Mouse (Mus musculus) CH12.LX (cell line): ENCODE measurements around the gene Fgfr2. TPM values are rescaled to one million over a fixed set of nuclear protein-coding genes. Genes with fewer than 3 reads are reported as not detected.

ENCODE experiments used
- DNase-seq: peaks from one replicate; pipeline ENCODE4 v3.0.0-alpha.2; 2013; ENCODE audit errors: extremely low read depth
- H3K27ac ChIP-seq: 2 replicates; pipeline ENCODE4 v1.5.1; 2012; ENCODE audit warnings: low read depth, mild to moderate bottlenecking, control low read depth, moderate library complexity; ENCODE audit not compliant: insufficient read depth
- H3K27me3 ChIP-seq: replicated peaks from 2 replicates; pipeline ENCODE3; 2012; ENCODE audit warnings: inconsistent platforms
- H3K36me3 ChIP-seq, 2 experiments: replicated peaks in 1 of 2; 2 replicates each; pipeline versions ENCODE3 to v1.6.1; 2012; ENCODE audit warnings: inconsistent platforms in 1 of 2, low read length in 1 of 2, mild to moderate bottlenecking in 1 of 2, mixed read lengths in 1 of 2, moderate library complexity in 1 of 2; ENCODE audit not compliant: control insufficient read depth in 1 of 2, insufficient read depth in 1 of 2
- H3K4me1 ChIP-seq, 2 experiments: 2 replicates each; pipeline ENCODE4 v1.6.1; 2012; ENCODE audit warnings: inconsistent platforms in 1 of 2, moderate library complexity in 1 of 2; ENCODE audit not compliant: insufficient read depth in 2 of 2, control insufficient read depth in 1 of 2
- H3K4me2 ChIP-seq: 2 replicates; pipeline ENCODE4 v1.6.1; 2012; ENCODE audit warnings: low read depth, mild to moderate bottlenecking, control low read depth; ENCODE audit not compliant: poor library complexity, insufficient read depth, severe bottlenecking
- H3K4me3 ChIP-seq, 3 experiments: fragments of 150-350 bp in 1 of 3; sonication (generic) in 1 of 3; replicated peaks in 1 of 3; 2 replicates each; pipeline versions ENCODE3 to v1.5.1; 2011 to 2012; ENCODE audit warnings: low read depth in 2 of 3, low read length in 2 of 3, mild to moderate bottlenecking in 2 of 3, moderate library complexity in 2 of 3, control low read depth in 1 of 3, improper control_type of control experiment in 1 of 3, inconsistent platforms in 1 of 3, mixed read lengths in 1 of 3; ENCODE audit not compliant: poor library complexity in 1 of 3
- H3K79me2 ChIP-seq: replicated peaks from 2 replicates; pipeline ENCODE4 v1.6.1; 2012; ENCODE audit warnings: mild to moderate bottlenecking, moderate library complexity; ENCODE audit not compliant: control insufficient read depth, poor library complexity, insufficient read depth, severe bottlenecking; ENCODE audit errors: extremely low read depth
- H3K9ac ChIP-seq: 2 replicates; pipeline ENCODE4 v1.6.1; 2012; ENCODE audit warnings: low read depth, mild to moderate bottlenecking, control low read depth, moderate library complexity; ENCODE audit not compliant: insufficient read depth
- H3K9me3 ChIP-seq: replicated peaks from 2 replicates; pipeline ENCODE3; 2012; ENCODE audit warnings: low read length, inconsistent platforms, mixed read lengths
- BHLHE40 ChIP-seq: IDR thresholded peaks from 2 replicates; pipeline ENCODE4 v1.6.1; 2011; ENCODE audit warnings: mild to moderate bottlenecking, low read depth, low read length, improper control_type of control experiment
- CHD1 ChIP-seq: IDR thresholded peaks from 2 replicates; pipeline ENCODE4 v1.6.1; 2012; ENCODE audit warnings: low read depth, low read length, improper control_type of control experiment, inconsistent platforms
- CTCF ChIP-seq, 2 experiments: IDR thresholded peaks in 1 of 2; conservative IDR thresholded peaks in 1 of 2; 2 replicates each; pipeline ENCODE4 v1.5.1; 2011 to 2012; ENCODE audit warnings: low read depth in 2 of 2, low read length in 2 of 2, improper control_type of control experiment in 1 of 2, inconsistent platforms in 1 of 2, mild to moderate bottlenecking in 1 of 2, moderate library complexity in 1 of 2
- ETS1 ChIP-seq: conservative IDR thresholded peaks from 2 replicates; pipeline ENCODE4 v1.6.1; 2012; ENCODE audit warnings: low read depth, mild to moderate bottlenecking, inconsistent platforms, low read length, improper control_type of control experiment, moderate library complexity
- GABPA ChIP-seq: IDR thresholded peaks from 2 replicates; pipeline ENCODE4 v1.6.1; 2012; ENCODE audit warnings: low read depth, low read length, improper control_type of control experiment, inconsistent platforms; ENCODE audit not compliant: insufficient replicate concordance
- HCFC1 ChIP-seq: IDR thresholded peaks from 2 replicates; pipeline ENCODE4 v1.6.1; 2012; ENCODE audit warnings: low read depth, mild to moderate bottlenecking, inconsistent platforms, low read length, improper control_type of control experiment
- IRF4 ChIP-seq: IDR thresholded peaks from 2 replicates; pipeline ENCODE4 v1.6.1; 2014; ENCODE audit warnings: low read depth, mild to moderate bottlenecking, inconsistent platforms, low read length, improper control_type of control experiment
- JUN ChIP-seq: IDR thresholded peaks from 2 replicates; pipeline ENCODE4 v1.6.1; 2011; ENCODE audit warnings: low read depth, mild to moderate bottlenecking, low read length, improper control_type of control experiment, moderate library complexity; ENCODE audit not compliant: insufficient read depth
- MAX ChIP-seq: IDR thresholded peaks from 2 replicates; pipeline ENCODE4 v1.6.1; 2011; ENCODE audit warnings: low read length, improper control_type of control experiment
- MEF2A ChIP-seq: IDR thresholded peaks from 2 replicates; pipeline ENCODE4 v1.6.1; 2014; ENCODE audit warnings: low read depth, mild to moderate bottlenecking, inconsistent platforms, low read length, improper control_type of control experiment, borderline replicate concordance
- NELFE ChIP-seq: IDR thresholded peaks from 2 replicates; pipeline ENCODE4 v1.6.1; 2011; ENCODE audit warnings: low read depth, low read length, improper control_type of control experiment
- PAX5 ChIP-seq: IDR thresholded peaks from 2 replicates; pipeline ENCODE4 v1.6.1; 2012; ENCODE audit warnings: low read length, inconsistent platforms, mixed read lengths
- RCOR1 ChIP-seq: conservative IDR thresholded peaks from 2 replicates; pipeline ENCODE4 v1.6.1; 2012; ENCODE audit warnings: low read depth, mild to moderate bottlenecking, inconsistent platforms, low read length, improper control_type of control experiment
- TBP ChIP-seq: conservative IDR thresholded peaks from 2 replicates; pipeline ENCODE4 v1.6.1; 2011; ENCODE audit warnings: low read depth, low read length, improper control_type of control experiment
- USF1 ChIP-seq: IDR thresholded peaks from 2 replicates; pipeline ENCODE4 v1.6.1; 2014; ENCODE audit warnings: low read depth, mild to moderate bottlenecking, inconsistent platforms, low read length, improper control_type of control experiment
- USF2 ChIP-seq: conservative IDR thresholded peaks from 2 replicates; pipeline ENCODE4 v1.6.1; 2011; ENCODE audit warnings: low read depth, low read length, improper control_type of control experiment
- ZKSCAN1 ChIP-seq: IDR thresholded peaks from 2 replicates; pipeline ENCODE4 v1.6.1; 2012; ENCODE audit warnings: low read depth, inconsistent platforms, low read length, improper control_type of control experiment, borderline replicate concordance
- ZNF384 ChIP-seq: IDR thresholded peaks from 2 replicates; pipeline ENCODE4 v1.6.1; 2012; ENCODE audit warnings: low read depth, low read length, improper control_type of control experiment, inconsistent platforms
- dilution Hi-C: fragments of 300-500 bp; cut with MboI; formaldehyde crosslinking; loops from 2 replicates; pipeline ENCODE4 v1.14.3; 2020; ENCODE audit warnings: low sequenced_read_pairs; ENCODE audit not compliant: extremely low pct_unique_long_range_greater_than_20kb, extremely low pct_ligation_motif_present
- in situ Hi-C: fragments of 300-500 bp; cut with MboI; formaldehyde crosslinking; loops from 3 replicates; pipeline ENCODE4 v1.14.3; 2019; ENCODE audit warnings: low sequenced_read_pairs, low pct_ligation_motif_present, low pct_unique_long_range_greater_than_20kb, mixed read lengths
- polyA plus RNA-seq: library from polyadenylated mRNA; unstranded; fragments of >175 nt; gene quantifications from 2 replicates; pipeline ENCODE4 v1.2.1, GENCODE M21; 2012; ENCODE audit warnings: low read depth; ENCODE audit not compliant: insufficient read length
- total RNA-seq, 2 experiments: library from RNA; depleted of rRNA; stranded (reverse); fragments of 300-350 nt in 1 of 2; fragments of >200 nt in 1 of 2; gene quantifications; 2 replicates each; pipeline ENCODE4 v1.2.3; 2012 to 2014

Gene Fgfr2
- total and polyA plus RNA-seq, 3 experiments: not detected

- Histone ChIP-seq H3K4me2 (no peak overlapping the region), H3K4me3 (no peak overlapping the region), H3K9me3 (no peaks in the 10 kb centered on the region), H3K4me1 (no peaks in the 10 kb centered on the region), H3K27ac (no peak overlapping the region), H3K27me3 (peaks cover 86% of the 10 kb centered on the region), H3K79me2 (no peaks in the 10 kb centered on the region), H3K36me3 (no peaks in the 10 kb centered on the region), H3K9ac (no peak overlapping the region)
- DNase-seq: no peak
- TF ChIP-seq TBP (no peak), CTCF (conservative IDR thresholded peaks at IDR 0.05 in 1 of 2, IDR thresholded peaks at IDR 0.05 in 1 of 2; ENCODE audit: low read depth in 2 of 2, low read length in 2 of 2) (peak in 1 of 2 experiments; percentile 48; a peak in 2 of 4 replicates)
- in situ Hi-C loops (no loop called here), dilution Hi-C loops (no loop called here)
Observed at GRCm38 (mm10) chr7:131297151-131297550, 1826.0 kb downstream of the Fgfr2 start.

GRCm38 (mm10) chr7:131265851-131266250, 1857.3 kb downstream of the Fgfr2 start:
- Histone ChIP-seq H3K27ac (no peak overlapping the region), H3K27me3 (peaks cover 90% of the 10 kb centered on the region), H3K9me3 (peaks cover 2% of the 10 kb centered on the region), H3K9ac (no peak overlapping the region), H3K79me2 (no peaks in the 10 kb centered on the region), H3K36me3 (no peaks in the 10 kb centered on the region), H3K4me3 (no peak overlapping the region), H3K4me1 (no peaks in the 10 kb centered on the region), H3K4me2 (no peak overlapping the region)
- in situ Hi-C loops (no loop called here), dilution Hi-C loops (no loop called here)
- DNase-seq: no peak
- TF ChIP-seq ZKSCAN1: no peak
- TF ChIP-seq ETS1: no peak
- no peak for TF ChIP-seq CHD1
- TF ChIP-seq MEF2A: no peak
- TF ChIP-seq RCOR1: no peak
- no peak for TF ChIP-seq USF1
- no peak for TF ChIP-seq PAX5
- TF ChIP-seq JUN: no peak
- TF ChIP-seq MAX: no peak
- TF ChIP-seq ZNF384: no peak
- no peak for TF ChIP-seq HCFC1

GRCm38 (mm10) chr7:131264251-131264650, 1858.9 kb downstream of the Fgfr2 start:
- no peak for TF ChIP-seq USF2
- no peak for TF ChIP-seq USF1
- TF ChIP-seq IRF4: no peak
- TF ChIP-seq GABPA: no peak
- no peak for TF ChIP-seq NELFE
- no peak for TF ChIP-seq TBP
- TF ChIP-seq ETS1: no peak
- TF ChIP-seq HCFC1: no peak
- no peak for TF ChIP-seq BHLHE40
- no peaks in the 10 kb centered on the region for H3K79me2 ChIP-seq
- no peak for DNase-seq
- dilution Hi-C loops: no loop called here
- in situ Hi-C loops: no loop called here
- no peaks in the 10 kb centered on the region for H3K4me1 ChIP-seq
- peaks cover 2% of the 10 kb centered on the region for H3K9me3 ChIP-seq
- no peak overlapping the region for H3K27ac ChIP-seq
- H3K36me3 ChIP-seq: no peaks in the 10 kb centered on the region
- peaks cover 90% of the 10 kb centered on the region for H3K27me3 ChIP-seq
- no peak overlapping the region for H3K4me3 ChIP-seq
- no peak overlapping the region for H3K4me2 ChIP-seq
- H3K9ac ChIP-seq: no peak overlapping the region
